Mouse (Mus musculus) stomach, embryonic 14.5 days (tissue): ENCODE measurements around the gene Gse1. TPM values are rescaled to one million over a fixed set of nuclear protein-coding genes. Genes with fewer than 3 reads are reported as not detected.
A peak's percentile ranks its signal among the peaks of the same experiment; 100 is the strongest.

ENCODE experiments used
- ATAC-seq: fragments of 200-750 bp; cut with Nextera tagmentation; 2 replicates; pipeline ENCODE4 v1.8.0; 2017; ENCODE audit warnings: low read depth, moderate TSS enrichment; ENCODE audit not compliant: insufficient number of reproducible peaks, insufficient read depth, low FRiP score
- H3K27ac ChIP-seq: fragments of 300-500 bp; sonication (generic); 2 replicates; pipeline ENCODE4 v1.5.1; 2014; ENCODE audit warnings: mild to moderate bottlenecking, low read length, moderate library complexity, mixed read lengths
- H3K27me3 ChIP-seq: fragments of 300-500 bp; sonication (generic); 2 replicates; pipeline ENCODE4 v1.6.1; 2014; ENCODE audit warnings: low read length, control low read depth, mixed read lengths; ENCODE audit not compliant: control insufficient read depth, insufficient read depth
- H3K36me3 ChIP-seq: fragments of 300-500 bp; sonication (generic); 2 replicates; pipeline ENCODE4 v1.6.1; 2014; ENCODE audit warnings: mild to moderate bottlenecking, control low read depth, low read length, moderate library complexity, mixed read lengths; ENCODE audit not compliant: control insufficient read depth, insufficient read depth
- H3K4me1 ChIP-seq: fragments of 300-500 bp; sonication (generic); 2 replicates; pipeline ENCODE4 v1.6.1; 2014; ENCODE audit warnings: low read length, control low read depth, mixed read lengths; ENCODE audit not compliant: control insufficient read depth, insufficient read depth
- H3K4me2 ChIP-seq: fragments of 300-500 bp; sonication (generic); replicated peaks from 2 replicates; pipeline ENCODE4 v1.6.1; 2014; ENCODE audit warnings: low read depth, low read length, control low read depth
- H3K4me3 ChIP-seq: fragments of 300-500 bp; sonication (generic); 2 replicates; pipeline ENCODE4 v1.5.1; 2014; ENCODE audit warnings: low read depth, low read length, control low read depth
- H3K9ac ChIP-seq: fragments of 300-500 bp; sonication (generic); replicated peaks from 2 replicates; pipeline ENCODE4 v1.6.1; 2014; ENCODE audit warnings: low read depth, mild to moderate bottlenecking, control low read depth, low read length, moderate library complexity, mixed read lengths
- H3K9me3 ChIP-seq: fragments of 300-500 bp; sonication (generic); 2 replicates; pipeline ENCODE4 v1.6.1; 2016; ENCODE audit warnings: low read depth, low read length, control low read depth; ENCODE audit not compliant: control insufficient read depth
- WGBS: fragments of 180-500 bp; shearing (Covaris S2); extraction: QIAGEN DNeasy Blood & Tissue Kit; methylation state at CpG from one replicate; pipeline ENCODE4 v1.1.7; 2014; 5-methylcytosine and 5-hydroxymethylcytosine counted together
- polyA plus RNA-seq: library from polyadenylated mRNA; unstranded; fragments of >200 nt; fragmentation: Nextera tagmentation; extraction: Ambion mirVana; gene quantifications from 2 replicates; pipeline ENCODE4 v1.2.1, GENCODE M21; 2014

Gse1 gene
- polyA plus RNA-seq, 1 experiment from 2014 or later = 11.1 TPM

DNA sequence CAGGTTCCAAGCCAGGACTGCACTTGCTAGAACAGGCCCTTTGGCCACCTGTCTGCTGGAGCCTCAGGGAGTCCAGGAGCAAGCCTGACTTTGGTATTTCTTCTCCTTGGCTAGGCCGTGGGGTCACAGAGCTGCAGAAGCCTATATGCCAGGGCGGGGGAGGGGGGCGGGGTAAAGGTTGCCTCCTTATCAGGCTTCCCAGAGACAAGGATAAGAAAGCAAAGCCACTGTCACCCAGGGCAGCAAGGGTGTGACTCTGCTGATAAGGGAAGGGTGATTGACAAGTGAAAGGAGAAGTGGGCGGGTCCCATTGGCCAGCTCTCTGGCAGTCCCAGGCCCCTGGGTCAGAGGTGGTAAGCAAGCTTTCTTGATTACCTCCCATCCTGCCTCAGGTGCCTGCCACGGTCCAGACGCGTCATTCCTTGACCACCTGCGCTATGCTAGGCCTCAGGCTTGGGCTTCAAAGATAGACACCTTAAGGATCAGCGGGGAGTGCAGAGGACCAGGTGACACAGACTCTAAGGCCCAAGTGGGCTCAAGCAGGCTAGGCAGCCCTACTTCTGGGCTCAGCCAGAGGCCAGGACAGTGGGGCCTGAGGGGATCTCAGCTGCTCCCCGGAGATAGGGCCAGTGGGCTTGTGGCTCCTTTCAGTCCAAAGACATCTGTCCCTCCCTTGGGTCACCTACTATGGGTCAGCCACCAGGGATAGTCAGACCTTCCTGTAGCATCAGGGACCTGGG, 247.4 kb downstream of the Gse1 start:
- no peaks in the 10 kb centered on the region for H3K9me3 ChIP-seq
- 62% methylated on average over 10 of the region's 10 CpGs for WGBS
- H3K4me2 ChIP-seq = no peak overlapping the region
- H3K36me3 ChIP-seq = no peaks in the 10 kb centered on the region
- H3K27me3 ChIP-seq = no peaks in the 10 kb centered on the region
- peak; percentile 79 for ATAC-seq
- H3K9ac ChIP-seq = no peak overlapping the region
- no peak overlapping the region for H3K4me3 ChIP-seq
- peaks cover 27% of the 10 kb centered on the region for H3K4me1 ChIP-seq
- peak overlapping the region; percentile 39; the same call in 1 of the 2 replicates for H3K27ac ChIP-seq

DNA sequence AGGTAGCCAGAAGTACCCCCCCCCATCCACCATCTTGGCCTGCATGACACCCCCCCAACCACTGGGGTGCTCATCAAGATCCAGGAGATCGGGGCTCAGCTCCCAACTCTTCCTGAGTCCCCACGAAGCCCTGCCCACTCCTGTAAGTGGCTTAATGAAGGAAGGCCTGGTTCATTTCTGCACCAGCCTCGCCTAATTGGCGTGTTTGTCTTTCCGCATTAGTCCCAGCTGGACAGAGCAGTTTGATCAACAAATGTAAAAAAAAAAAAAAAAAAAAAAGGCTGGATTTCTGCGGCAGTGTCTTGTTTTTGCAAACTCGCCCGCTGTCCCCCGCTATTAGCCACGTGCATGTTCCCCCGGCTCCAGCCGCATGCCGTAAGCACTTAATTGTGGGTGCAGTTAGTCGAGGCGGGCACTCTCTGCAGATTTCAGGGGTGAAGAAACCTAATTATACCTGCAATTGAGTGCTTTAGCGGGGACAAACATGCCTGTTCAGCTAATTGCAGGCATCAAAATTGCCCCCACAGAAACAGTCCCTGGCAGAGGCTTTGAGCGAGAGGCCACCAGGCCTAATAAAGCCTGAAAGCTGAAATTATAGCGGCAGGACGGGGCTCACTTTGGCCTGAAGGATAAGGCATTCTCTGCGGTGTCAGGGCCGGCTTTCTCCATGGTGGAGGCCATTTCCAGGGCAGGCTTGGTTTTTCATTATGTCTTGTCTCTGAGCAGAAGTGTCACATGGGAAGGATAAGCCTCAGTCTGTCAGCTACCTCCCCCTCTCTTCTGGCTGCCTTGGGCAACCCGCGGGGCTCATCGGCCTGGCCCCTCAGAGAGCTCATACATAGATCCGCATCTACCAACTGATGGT, 248.7 kb downstream of the Gse1 start:
- no peak overlapping the region for H3K27ac ChIP-seq
- H3K27me3 ChIP-seq = no peaks in the 10 kb centered on the region
- no peaks in the 10 kb centered on the region for H3K36me3 ChIP-seq
- no peak for ATAC-seq
- H3K9me3 ChIP-seq = no peaks in the 10 kb centered on the region
- no peak overlapping the region for H3K4me3 ChIP-seq
- no peak overlapping the region for H3K9ac ChIP-seq
- no peak overlapping the region for H3K4me2 ChIP-seq
- 63% methylated on average over 25 of the region's 25 CpGs for WGBS
- peaks cover 15% of the 10 kb centered on the region for H3K4me1 ChIP-seq

DNA sequence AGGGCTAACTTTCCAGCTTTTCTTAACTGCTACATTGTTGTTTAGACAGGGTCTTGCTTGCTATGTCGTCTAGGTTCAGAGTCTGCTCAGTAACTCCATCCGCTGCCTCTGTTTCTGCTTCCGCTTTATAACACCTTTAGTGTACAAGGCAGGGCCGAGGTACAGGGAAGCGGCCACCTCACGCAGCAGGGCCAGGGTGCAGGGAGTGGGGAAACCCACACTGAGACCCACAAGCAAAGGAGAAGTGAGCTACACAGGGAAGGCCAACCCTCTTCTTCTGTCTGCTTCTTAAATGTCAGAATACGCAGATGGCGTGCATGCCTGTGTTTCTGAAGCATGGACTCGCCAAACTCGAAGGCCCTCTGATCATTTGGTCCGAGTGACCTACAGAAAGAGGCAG, 250.5 kb downstream of the Gse1 start:
- H3K9me3 ChIP-seq = no peaks in the 10 kb centered on the region
- 85% methylated on average over 11 of the region's 11 CpGs for WGBS
- H3K4me3 ChIP-seq = no peak overlapping the region
- H3K27me3 ChIP-seq = no peaks in the 10 kb centered on the region
- no peak for ATAC-seq
- no peak overlapping the region for H3K27ac ChIP-seq
- H3K4me1 ChIP-seq = peaks cover 7% of the 10 kb centered on the region; the same call in 1 of the 2 replicates
- no peak overlapping the region for H3K4me2 ChIP-seq
- H3K36me3 ChIP-seq = no peaks in the 10 kb centered on the region
- H3K9ac ChIP-seq = no peak overlapping the region

DNA sequence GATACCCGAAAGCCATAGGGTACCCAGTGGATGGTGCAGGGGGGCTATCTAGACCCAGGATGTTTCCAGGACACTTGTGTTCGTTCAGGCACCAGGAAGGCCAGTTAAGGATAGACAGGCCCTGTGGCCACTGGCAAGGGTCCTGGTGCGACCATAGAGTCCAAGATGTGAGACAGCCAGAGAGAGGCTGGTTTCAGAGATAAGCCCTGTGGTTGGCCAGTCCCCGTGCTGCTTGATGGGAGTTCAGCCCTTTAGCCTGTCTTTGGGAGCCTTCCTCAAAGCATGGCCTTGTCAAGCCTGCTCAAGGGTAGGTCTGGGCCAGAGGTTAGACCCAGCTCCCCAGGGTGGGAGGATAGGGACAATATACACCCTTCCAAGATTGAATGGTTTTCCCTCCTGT, 251.4 kb downstream of the Gse1 start:
- Histone ChIP-seq H3K4me1 (peaks cover 7% of the 10 kb centered on the region; the same call in 1 of the 2 replicates), H3K36me3 (no peaks in the 10 kb centered on the region), H3K4me2 (no peak overlapping the region), H3K9me3 (no peaks in the 10 kb centered on the region), H3K27me3 (no peaks in the 10 kb centered on the region), H3K27ac (no peak overlapping the region), H3K9ac (no peak overlapping the region), H3K4me3 (no peak overlapping the region)
- ATAC-seq = no peak
- 86% methylated on average over 4 of the region's 4 CpGs for WGBS

DNA sequence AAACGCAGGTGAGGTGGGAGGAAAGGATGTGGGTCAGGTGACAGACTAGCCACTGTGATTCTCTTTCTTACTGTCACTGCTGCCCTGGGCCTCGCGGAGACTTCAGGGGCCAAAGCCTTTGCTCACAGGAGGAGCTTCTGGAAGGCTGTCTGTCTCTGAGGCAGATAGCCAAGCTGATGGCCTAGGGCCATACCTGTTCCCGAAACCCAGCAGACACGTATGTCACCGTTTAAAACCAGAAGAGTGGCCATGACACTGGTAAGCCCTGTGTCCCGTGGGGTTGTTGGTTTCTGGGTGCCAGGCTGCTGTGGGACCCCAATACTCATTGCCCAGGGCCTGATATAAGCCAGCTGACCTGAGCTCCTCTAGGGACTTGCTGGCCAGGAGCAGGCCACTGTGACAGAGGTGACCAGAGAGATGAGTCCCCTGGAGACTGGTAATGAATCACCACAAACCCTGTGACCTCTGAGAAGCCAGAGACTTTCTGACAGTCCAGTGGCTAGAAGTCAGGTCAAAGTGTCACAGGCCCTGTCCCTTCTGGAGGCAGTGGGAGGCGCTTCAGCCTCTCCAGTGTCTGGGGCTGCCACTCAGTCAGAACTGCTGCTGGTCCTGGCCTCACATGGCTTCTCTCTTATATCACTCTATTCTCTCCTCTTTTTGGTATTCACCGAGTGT, 253.9 kb downstream of the Gse1 start:
- Histone ChIP-seq H3K9ac (no peak overlapping the region), H3K4me2 (no peak overlapping the region), H3K27ac (no peak overlapping the region), H3K36me3 (no peaks in the 10 kb centered on the region), H3K9me3 (no peaks in the 10 kb centered on the region), H3K4me3 (no peak overlapping the region), H3K4me1 (peaks cover 16% of the 10 kb centered on the region), H3K27me3 (0 out of 2 replicates have a peak, but pooled peaks cover 4% of the 10 kb centered on the region)
- 74% methylated on average over 9 of the region's 9 CpGs for WGBS
- no peak for ATAC-seq

DNA sequence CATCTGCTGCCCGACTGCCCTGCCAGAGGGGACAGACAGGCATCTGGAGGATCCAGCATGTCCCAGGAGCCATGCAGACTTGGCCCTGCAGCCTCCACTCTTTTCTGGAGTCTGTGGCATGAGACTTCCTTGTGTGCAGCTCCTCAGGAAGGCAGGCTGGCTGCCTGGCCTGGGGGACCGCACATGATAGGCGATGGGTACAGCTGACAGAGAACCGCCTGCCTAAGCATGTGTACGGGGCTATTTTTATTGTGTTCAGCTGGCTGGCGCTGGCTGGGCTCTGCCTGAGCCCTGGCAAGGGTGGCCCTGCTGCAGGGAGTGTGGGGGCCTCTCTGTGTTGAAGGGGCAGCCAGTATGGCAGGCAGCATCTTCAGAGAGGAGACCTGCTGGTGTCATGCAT, 256.2 kb downstream of the Gse1 start:
- 0 out of 2 replicates have a peak, but pooled peaks cover 4% of the 10 kb centered on the region for H3K27me3 ChIP-seq
- H3K36me3 ChIP-seq = no peaks in the 10 kb centered on the region
- no peak for ATAC-seq
- H3K9ac ChIP-seq = no peak overlapping the region
- peaks cover 20% of the 10 kb centered on the region for H3K4me1 ChIP-seq
- H3K4me3 ChIP-seq = no peak overlapping the region
- H3K27ac ChIP-seq = no peak overlapping the region
- H3K4me2 ChIP-seq = no peak overlapping the region
- 72% methylated on average over 6 of the region's 6 CpGs for WGBS
- no peaks in the 10 kb centered on the region for H3K9me3 ChIP-seq

DNA sequence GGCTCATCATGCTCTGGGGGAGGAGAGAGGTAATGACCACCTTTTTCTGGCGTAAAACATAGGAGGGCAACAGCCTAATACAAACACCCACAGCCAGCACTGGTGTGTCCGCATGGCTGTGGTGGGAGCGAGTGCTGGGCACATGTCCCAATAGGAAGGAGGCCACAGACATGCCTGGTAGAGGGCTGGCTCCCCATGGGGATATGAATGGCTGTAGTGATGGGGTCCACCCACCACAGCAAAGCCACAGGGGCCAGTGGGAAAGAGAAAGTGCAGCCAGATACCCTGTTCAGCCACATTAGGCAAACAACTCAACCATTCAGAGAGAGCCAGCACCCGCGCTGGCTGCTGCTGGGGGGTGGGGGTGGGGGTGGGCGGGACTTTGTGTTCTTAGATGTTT, 256.9 kb downstream of the Gse1 start:
- no peaks in the 10 kb centered on the region for H3K9me3 ChIP-seq
- peaks cover 25% of the 10 kb centered on the region for H3K4me1 ChIP-seq
- H3K36me3 ChIP-seq = no peaks in the 10 kb centered on the region
- ATAC-seq = no peak
- no peak overlapping the region for H3K9ac ChIP-seq
- no peak overlapping the region for H3K4me2 ChIP-seq
- no peak overlapping the region for H3K27ac ChIP-seq
- H3K4me3 ChIP-seq = no peak overlapping the region
- 0 out of 2 replicates have a peak, but pooled peaks cover 4% of the 10 kb centered on the region for H3K27me3 ChIP-seq
- 47% methylated on average over 6 of the region's 6 CpGs for WGBS
